Mouse (Mus musculus) brain, embryonic 14.5 days (tissue): ENCODE measurements at regions not wholly inside any gene's neighbourhood (a gene's known extent, or its start where the extent isn't known, plus 50 kb on each side); places are given as distances from the start of the nearest gene placed in this dataset.

Experiments used
- DNase-seq: peaks from one replicate; pipeline ENCODE4 v3.0.0-alpha.2; 2011; ENCODE audit warnings: low read depth
- CTCF ChIP-seq: fragments of 200-500 bp; IDR thresholded peaks from 2 replicates; pipeline ENCODE4 v1.5.1; 2012; ENCODE audit warnings: inconsistent platforms, mild to moderate bottlenecking, moderate library complexity, borderline replicate concordance; ENCODE audit not compliant: insufficient read depth, insufficient read length; ENCODE audit errors: extremely low read depth
- POLR2A ChIP-seq: fragments of 200-500 bp; IDR thresholded peaks from 2 replicates; pipeline ENCODE4 v1.6.1; 2012; ENCODE audit warnings: mild to moderate bottlenecking, inconsistent platforms, borderline replicate concordance; ENCODE audit not compliant: poor library complexity, insufficient read depth, insufficient read length, severe bottlenecking; ENCODE audit errors: extremely low read depth

DNA sequence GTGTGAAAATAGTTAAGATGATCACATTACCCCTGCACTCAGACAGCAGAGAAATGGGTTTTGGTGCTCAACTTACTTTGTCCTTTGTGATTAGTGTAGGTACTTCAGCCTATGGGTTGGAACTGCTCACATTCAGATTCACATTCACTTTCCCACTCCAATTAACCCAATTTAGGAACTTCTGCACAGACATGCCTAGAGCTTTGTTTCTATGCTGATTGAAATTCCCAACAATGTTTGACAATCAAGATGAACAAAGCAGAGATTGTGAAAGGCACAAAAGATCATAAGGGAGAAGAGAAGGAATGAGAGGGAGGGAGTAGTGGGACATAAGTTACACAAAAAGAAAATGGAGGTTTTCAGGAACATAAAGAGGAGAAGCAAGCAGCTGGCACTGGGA, 285.0 kb downstream of the Gm17521 start:
- TF ChIP-seq CTCF, result no peak
- TF ChIP-seq POLR2A, result no peak
- peak; percentile 0 for DNase-seq

DNA sequence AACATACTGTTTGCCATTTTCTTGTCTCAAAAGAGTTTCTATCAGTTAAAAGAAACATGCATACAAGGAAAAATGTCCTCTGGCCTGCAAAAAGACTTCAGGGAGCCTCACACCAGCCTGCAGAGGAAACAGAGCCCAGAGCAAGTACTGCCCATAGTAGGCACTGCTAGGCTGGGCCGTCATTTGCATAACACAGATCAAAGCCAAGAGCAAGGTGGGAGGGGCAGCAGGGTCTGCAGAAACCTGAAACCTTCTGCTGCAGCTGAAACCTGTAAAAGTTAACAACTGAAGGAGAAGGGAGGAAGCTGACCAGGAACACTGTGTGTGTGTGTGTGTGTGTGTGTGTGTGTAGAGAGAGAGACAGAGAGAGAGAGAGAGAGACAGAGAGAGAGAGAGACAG, 309.5 kb downstream of the Gm17521 start:
- DNase-seq, result peak; percentile 0
- TF ChIP-seq CTCF, result no peak
- TF ChIP-seq POLR2A, result no peak
